Mouse (Mus musculus) brain, embryonic 14.5 days (tissue): Measurements from ENCODE around the gene Ctnnbip1.

Experiments
- CTCF ChIP-seq: fragments of 200-500 bp; IDR thresholded peaks from 2 replicates; pipeline ENCODE4 v1.5.1; 2012; ENCODE audit warnings: inconsistent platforms, mild to moderate bottlenecking, moderate library complexity, borderline replicate concordance; ENCODE audit not compliant: insufficient read depth, insufficient read length; ENCODE audit errors: extremely low read depth
- POLR2A ChIP-seq: fragments of 200-500 bp; IDR thresholded peaks from 2 replicates; pipeline ENCODE4 v1.6.1; 2012; ENCODE audit warnings: mild to moderate bottlenecking, inconsistent platforms, borderline replicate concordance; ENCODE audit not compliant: poor library complexity, insufficient read depth, insufficient read length, severe bottlenecking; ENCODE audit errors: extremely low read depth

DNA sequence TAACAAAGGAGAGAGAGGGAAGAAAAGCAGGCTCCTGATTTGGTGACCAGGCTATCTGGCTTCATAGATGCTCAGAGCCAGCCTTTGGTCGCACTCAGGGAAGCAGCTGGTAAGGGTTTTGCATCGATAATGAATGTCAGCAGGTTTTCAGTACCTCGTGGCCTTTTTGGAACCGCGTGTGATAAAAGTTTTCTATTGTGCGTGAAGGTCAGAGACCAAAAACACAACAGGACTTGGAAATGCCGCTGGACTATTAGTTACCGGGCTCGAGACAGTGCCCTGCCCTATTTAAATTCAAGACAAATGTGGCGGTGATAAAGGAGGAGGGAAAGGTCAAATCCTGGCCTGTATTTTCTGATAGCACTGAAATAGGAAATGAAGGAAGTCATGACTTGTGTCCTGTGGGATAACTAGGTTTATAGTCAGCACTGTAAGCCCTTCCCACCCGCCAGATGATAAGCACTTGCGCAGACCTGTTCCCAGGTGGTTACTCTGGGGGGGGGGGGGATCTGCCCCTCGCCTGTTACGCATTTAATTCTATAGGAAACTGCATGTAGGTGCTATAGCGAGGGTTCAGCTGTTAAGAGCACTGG is 88.8 kb downstream of the Ctnnbip1 start:
- TF ChIP-seq CTCF (no peak), POLR2A (no peak)
